Mouse (Mus musculus): Measurements from ENCODE around the gene Nhlrc3.

GRCm38 (mm10) chr3:53486561-53486960 lies 23.4 kb upstream of the Nhlrc3 start:
- no peak for TF ChIP-seq TAL1 (IDR thresholded peaks at IDR 0.05; ENCODE audit: low read length)
- TF ChIP-seq GATA1 (IDR thresholded peaks at IDR 0.05; ENCODE audit: low read length), result no peak

All from erythroblast, embryonic 14.5 days (primary cell).